Mouse (Mus musculus) embryo, embryonic 10 days (tissue): ENCODE results near the gene Gm10160.

Experiments used
- DNase-seq: peaks from one replicate; pipeline ENCODE4 v3.0.0-alpha.2; 2015; ENCODE audit warnings: low spot score

Gm10160 gene

GRCm38 (mm10) chr7:81855694-81856093 lies at the start of gene Gm10160:
Gene Gm10160 (minus strand): TSS chr7:81855794.
- no peak for DNase-seq

GRCm38 (mm10) chr7:81904926-81905325 lies 49.3 kb upstream of the Gm10160 start:
- DNase-seq, result no peak

- no peak for DNase-seq
Measured at GRCm38 (mm10) chr7:81904094-81904493, 48.5 kb upstream of the Gm10160 start.

DNA sequence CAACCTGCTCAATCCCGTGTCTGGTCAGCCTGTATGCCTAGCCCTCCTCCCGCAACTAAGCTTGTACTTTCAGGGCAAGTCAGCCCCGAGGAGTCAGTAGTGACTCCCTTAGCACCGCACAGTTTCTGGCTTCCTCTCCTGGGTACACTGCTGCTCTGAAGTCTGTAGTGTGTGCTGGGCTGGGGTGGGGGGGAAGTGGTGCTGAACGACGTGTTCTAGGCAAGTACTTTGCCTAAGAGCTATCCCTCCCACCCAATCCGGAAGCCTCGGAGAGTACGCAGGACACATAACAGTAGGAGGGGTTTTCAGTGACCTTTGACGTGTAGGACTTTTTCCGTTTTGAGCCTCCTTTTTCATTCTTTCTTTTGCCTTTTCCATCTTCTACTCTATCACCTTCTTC lies 43.8 kb upstream of the Gm10160 start:
- DNase-seq, result no peak

GRCm38 (mm10) chr7:81885128-81885527 lies 29.5 kb upstream of the Gm10160 start:
- no peak for DNase-seq

DNA sequence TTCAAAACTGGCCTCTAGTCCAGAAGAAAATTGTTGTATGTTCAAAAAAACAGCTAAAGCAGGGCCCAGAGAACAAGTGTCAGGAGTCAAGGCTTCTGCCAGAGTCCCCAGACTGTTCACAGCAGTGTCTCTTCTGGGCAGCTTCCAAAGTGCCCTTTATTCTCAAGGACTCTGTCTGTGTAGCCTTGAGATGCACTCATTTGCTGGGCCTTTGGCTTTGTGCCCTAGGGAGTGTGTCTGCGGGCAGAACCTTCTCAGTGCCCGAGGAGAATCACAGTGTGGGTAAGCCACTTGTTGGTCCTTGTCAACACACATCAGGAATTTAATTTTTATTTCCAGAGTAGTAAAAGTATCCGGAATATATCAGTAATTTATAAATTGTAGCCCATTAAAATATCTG lies 26.0 kb upstream of the Gm10160 start:
- no peak for DNase-seq

DNA sequence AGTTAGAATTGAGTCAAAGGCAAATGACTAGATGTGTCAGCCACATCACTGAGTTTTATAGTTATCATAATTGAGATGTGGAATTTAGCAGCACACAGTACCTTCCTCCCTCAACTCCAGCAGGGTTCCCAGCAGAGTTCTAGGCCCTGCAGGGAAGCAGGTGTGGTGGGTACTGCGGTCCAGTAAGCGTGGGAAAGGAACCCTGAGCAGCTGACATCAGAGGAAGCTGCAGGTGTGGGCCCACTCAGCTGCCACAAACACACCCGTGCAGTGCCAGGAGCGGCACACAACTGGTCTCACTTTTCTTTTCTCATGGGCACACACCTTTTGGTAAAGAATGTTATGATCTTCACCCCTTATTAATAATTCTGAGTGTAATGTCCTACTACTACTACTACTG lies 25.2 kb upstream of the Gm10160 start:
- no peak for DNase-seq

DNA sequence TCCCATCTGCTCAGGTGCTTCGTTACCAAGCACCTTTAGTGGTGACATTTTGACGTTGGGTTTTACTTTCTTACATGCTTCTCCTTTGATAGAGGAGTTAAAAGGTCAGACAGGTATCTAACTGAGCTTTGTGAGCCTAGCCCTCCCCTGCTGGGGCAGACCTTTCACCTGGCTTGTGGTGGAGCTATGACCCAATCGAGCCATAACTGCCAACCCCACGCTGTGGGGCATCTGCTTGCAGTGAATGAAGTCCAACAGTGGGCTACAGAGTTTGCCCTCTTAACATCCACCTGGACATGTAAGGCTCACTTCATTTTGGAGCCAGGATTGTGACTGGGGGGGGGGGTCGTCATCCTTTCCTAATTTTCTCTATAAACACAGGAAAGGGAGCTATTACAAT lies 24.7 kb upstream of the Gm10160 start:
- no peak for DNase-seq

DNA sequence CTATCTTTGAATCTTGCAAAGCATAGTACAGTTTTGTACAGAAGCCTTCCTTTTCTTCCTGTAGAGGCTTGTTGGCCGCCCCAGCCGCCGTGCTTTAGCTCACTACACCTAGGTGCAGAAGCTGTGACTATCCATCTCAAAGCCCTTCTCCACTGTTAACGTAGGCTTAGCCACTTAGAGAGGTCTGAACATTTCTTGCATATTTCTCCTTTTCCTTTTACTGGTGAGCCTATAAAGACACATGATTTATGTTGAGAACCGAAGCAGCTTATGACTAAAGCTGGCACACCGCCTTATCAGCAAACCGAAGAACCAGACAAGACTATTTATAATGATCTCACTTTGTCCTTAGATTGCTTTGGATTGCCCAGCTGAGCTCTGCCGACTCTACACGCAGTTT lies 19.8 kb upstream of the Gm10160 start:
- DNase-seq, result no peak

DNA sequence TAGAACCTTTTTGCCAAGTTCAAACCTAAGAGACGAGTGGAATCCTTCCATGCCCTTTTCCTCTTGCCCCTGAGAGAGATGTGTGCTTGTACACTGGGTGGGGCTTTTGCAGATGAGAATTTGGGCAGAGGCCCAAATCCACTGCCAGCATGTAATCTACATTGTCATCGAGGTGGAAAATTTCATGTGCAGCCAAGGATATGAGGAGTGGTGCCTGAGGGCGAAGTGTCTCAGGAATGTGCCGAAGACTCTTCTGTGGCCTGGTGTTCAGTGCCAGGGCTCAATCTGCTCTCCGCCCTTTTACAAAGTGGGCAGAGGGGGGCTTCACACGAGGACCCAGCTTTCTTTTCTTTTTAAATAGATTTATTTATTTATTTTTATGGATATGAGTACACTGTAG lies 19.0 kb upstream of the Gm10160 start:
- no peak for DNase-seq

DNA sequence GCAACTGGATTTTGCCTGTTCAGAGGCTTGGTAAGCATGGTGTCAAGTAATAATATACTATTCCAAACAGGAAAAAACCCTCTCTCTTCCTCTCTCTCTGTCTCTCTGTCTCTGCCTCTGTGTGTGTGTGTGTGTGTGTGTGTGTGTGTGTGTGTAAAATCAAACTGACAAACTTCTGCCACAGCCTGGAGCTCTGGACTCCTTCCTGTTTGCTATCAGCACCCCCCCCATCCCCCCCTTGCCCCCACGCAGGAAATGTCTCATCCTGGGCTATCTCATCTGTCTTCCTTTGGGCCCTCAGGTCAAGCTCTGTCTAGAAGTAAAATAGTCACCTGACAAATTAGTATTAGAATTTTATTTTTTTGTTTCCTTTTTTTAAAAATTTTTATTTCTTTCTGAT lies 18.2 kb upstream of the Gm10160 start:
- no peak for DNase-seq

GRCm38 (mm10) chr7:81872493-81873013 lies 17.0 kb upstream of the Gm10160 start:
- no peak for DNase-seq

DNA sequence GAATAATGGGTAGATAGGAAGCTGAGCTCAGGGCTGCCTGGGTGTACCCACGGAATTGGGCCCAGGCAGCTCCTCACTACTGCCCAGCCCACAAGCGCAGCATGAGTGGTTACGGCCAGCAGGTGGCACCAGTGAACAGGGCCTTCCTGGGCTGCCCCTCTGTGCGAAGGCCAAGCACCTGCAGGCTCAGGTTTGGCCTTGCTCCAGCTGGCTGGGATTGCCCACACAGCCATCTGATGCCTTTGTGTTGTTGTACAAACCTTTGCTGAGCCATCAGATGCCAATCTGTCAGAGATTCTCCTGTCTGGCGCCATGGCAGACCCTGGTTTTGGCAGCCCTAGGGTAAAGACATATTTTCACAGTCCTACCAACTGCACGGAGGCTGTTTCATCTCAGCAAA lies 12.6 kb upstream of the Gm10160 start:
- peak; percentile 85 for DNase-seq

DNA sequence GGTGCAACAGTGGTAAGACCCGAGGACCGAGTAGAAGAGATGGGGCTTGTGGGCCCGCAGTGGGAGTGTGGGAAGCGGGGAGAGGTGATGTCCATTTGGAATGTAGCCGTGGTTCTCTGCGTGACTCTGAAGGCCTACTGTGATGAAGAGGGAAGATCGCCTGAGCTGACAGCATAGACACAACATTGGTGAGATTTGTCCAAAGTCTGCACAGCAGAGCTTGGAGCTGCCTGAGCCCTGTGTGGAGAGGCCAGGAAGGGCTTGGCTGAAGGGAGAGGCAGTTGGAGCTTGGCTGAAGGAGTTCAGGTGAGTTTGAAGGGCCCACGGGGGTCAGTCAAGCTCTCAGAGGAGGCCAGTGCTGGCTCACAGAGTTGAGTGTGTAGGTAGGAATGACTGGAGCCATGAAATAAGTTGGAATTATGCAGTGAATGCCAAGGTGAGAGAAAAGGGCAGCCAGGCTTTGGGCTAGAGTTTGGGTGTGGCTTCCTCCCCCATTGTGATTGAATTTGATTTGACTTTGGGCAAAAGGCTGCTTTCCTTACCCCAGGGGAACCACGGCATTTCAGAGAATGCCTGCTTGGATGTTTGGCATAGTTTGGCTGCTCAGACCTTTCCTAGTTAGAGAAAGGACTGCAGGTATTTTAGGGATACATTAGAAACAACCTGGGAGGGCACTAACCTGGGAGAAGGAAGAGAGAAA lies 11.8 kb upstream of the Gm10160 start:
- no peak for DNase-seq

DNA sequence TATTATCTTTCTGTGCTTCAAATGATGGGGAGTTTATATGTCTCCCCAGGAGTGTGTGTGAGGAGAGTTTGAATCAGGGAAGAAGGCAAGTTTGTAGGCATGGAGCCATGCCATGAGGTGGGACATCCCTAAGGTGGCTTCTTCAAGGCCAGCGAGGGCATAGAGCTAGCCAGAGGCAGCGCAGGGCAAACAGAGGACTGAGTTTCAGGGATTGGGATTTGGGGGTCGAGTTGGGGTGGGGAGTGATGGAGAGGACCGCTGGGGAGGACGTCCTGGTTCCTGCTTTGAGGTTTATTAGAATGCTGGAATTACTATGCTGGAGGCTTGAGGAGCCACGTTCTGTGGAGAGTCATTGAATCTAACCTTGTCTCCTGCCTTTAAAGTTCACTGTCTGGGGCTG lies 10.3 kb upstream of the Gm10160 start:
- no peak for DNase-seq

- DNase-seq, result no peak
Measured at GRCm38 (mm10) chr7:81864552-81864951, 9.0 kb upstream of the Gm10160 start.

GRCm38 (mm10) chr7:81862587-81863583 lies 7.3 kb upstream of the Gm10160 start:
- peak; percentile 49 for DNase-seq

DNA sequence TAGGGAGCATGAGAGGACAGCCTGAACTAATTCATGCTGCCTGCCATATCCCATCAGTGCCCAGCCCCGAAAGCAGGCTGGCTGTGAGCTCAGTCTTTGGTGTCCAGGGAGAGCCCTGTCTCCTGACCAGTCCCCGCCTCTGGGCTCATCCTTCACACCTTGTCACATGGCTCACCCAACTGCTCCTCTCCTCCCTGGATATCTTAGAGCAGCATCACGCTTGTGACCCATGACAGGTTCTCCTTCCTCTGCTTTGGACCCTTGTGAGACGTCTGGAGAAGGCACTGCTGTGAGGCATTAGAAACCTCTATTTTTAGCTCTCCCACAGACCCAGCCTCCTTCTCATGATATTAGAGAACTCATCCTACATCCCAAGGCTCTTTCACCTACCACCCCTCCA lies 6.3 kb upstream of the Gm10160 start:
- DNase-seq, result no peak

- DNase-seq, result no peak
Measured at GRCm38 (mm10) chr7:81861461-81861860, 5.9 kb upstream of the Gm10160 start.

DNA sequence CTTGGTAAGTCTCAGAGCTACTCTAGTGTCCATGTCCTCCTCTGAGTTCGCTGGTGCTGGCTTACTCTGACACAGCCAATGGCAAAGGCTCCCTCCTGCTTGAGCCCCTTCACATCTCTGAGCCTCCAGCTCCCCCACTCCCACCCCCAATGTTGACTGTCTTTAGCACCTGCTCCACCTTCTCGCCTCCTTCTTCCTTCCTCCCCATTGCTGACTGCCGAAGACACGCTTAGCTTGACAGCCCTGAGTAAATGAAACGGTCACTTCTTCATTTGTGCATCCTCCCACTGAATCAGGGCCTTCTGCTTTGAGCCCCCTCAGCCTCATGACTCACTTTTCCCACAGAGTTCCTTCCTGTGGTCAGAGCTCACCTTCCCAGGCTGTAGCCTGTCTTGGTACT lies 5.4 kb upstream of the Gm10160 start:
- DNase-seq, result no peak

DNA sequence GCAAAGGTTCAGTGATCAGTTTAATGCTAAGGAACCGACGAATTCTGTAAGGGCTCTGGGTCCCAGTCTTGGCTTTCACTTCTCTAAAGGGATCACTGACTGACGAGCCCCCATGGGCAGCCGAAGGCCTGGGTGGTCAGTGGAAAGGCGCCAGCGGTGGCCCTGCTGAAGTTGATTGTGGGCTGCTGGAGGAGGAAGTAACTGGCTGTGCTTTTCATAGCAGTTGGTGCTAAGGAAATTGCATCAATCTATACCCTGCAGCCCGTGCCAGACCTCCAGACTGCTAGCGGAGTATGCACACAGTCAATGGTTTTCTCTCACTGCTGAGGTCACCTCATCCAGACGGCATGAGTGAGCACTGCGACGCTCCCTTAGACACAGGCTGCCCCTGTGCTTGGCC lies 4.5 kb upstream of the Gm10160 start:
- peak; percentile 21 for DNase-seq

DNA sequence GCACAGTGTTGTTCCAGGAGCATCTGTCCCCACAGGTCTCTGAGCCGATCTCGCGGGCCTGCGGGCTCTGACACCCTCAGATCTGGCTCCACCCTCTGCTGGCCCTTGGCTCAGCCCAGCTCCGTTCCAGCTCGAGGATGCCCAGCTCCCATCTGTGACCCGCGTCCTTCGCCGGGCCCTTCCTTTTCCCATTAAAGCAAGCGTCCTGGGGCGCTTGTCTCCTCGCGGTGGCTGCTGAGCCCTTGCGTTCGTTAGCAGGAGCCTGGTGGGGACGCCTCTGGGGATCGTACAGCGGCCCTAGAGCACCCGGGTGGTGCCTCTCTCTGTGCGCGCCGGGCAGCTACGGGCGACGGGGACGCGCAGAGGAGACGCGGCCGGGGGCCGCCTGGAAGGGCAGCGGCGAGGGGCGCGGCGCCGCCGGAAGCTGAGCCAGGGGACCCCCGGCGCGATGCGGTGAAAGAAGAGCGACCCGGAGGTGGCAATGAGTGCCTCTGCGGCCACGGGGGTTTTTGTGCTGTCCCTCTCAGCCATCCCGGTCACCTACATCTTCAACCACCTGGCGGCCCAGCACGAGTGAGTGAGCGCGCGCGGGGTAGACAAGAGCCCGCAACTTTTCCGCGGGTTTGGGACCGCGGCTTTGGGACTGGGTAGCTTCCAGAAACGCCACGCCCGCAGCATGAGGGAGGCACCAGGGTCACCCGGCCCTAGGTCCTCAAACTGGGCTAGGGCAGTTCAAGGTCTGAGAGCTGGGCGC lies 3.6 kb upstream of the Gm10160 start, which contains the start of gene Tm6sf1:
Tm6sf1 (plus strand) TSS at position 34 of the 754 bp plus-strand sequence.
- peak; percentile 71 for DNase-seq
